Comparison of ENCODE assay signal across 9 mouse cellular contexts in genomic region chr5:53196387-53197088, GRCm38 (mm10). TPM values are rescaled to one million over a fixed set of nuclear protein-coding genes. Genes with fewer than 3 reads are reported as not detected.
DNase-seq lines count a peak whose midpoint lies in the region; ATAC-seq and TF ChIP-seq lines count a peak whose summit lies in the region.
"Had no signal": no experiment of that assay in that cellular context is flagged by ENCODE, and none has a peak within 500 bp of the region (broad histone marks: within the 10 kb centered on the region; RNA-seq: fewer than 3 reads in every experiment).

No protein-coding gene starts in this region.

- WGBS in lung, adult 2 months = 51% methylated on average over 10 of the region's 10 CpGs
- 53% methylated on average over 10 of the region's 10 CpGs for WGBS in lung, postnatal 0 days
- WGBS in cerebellum, adult 2 months = 12% methylated on average over 10 of the region's 10 CpGs
- WGBS in kidney, adult 2 months = 32% methylated on average over 10 of the region's 10 CpGs
- 47% methylated on average over 10 of the region's 10 CpGs for WGBS in stomach, embryonic 16.5 days

- no peaks in the 10 kb centered on the region for H3K36me3 ChIP-seq in lung, postnatal 0 days (ENCODE audit: insufficient read depth, low read length)
- H3K36me3 ChIP-seq in kidney, adult 2 months (ENCODE audit: control insufficient read depth, insufficient read depth, low read length) = no peaks in the 10 kb centered on the region
- no peaks in the 10 kb centered on the region for H3K36me3 ChIP-seq in stomach, embryonic 16.5 days (ENCODE audit: control insufficient read depth, insufficient read depth, low read length)
- H3K36me3 ChIP-seq: hindbrain, embryonic 13.5 days had no signal

- no peak overlapping the region for H3K4me2 ChIP-seq in lung, postnatal 0 days (replicated peaks; ENCODE audit: low read depth, low read length)
- no peak overlapping the region for H3K4me2 ChIP-seq in stomach, embryonic 16.5 days (ENCODE audit: low read depth, low read length)
- H3K4me2 ChIP-seq: hindbrain, embryonic 13.5 days had no signal

- no peak for TF ChIP-seq POLR2A in lung, adult 2 months (IDR thresholded peaks at IDR 0.05; ENCODE audit: borderline replicate concordance, extremely low read depth, low read depth, low read length)
- TF ChIP-seq POLR2A in cerebellum, adult 2 months (IDR thresholded peaks at IDR 0.05; ENCODE audit: borderline replicate concordance, insufficient read depth, low read length) = no peak
- TF ChIP-seq POLR2A in kidney, adult 2 months (IDR thresholded peaks at IDR 0.05; ENCODE audit: low read depth, low read length) = no peak

- 0 out of 2 replicates have a peak, but pooled peaks have one; percentile 11 for TF ChIP-seq CTCF in lung, adult 2 months (IDR thresholded peaks at IDR 0.05; ENCODE audit: insufficient read depth, low read length)
- TF ChIP-seq CTCF in lung, postnatal 0 days (IDR thresholded peaks at IDR 0.05) = no peak
- no peak; the same call in 1 of the 2 replicates for TF ChIP-seq CTCF in cerebellum, adult 2 months (IDR thresholded peaks at IDR 0.05; ENCODE audit: borderline replicate concordance, insufficient read depth, low read depth, low read length)
- peak; percentile 54 for TF ChIP-seq CTCF in kidney, adult 2 months (conservative IDR thresholded peaks at IDR 0.05; ENCODE audit: insufficient read depth, insufficient read length, low read depth, low read length)

- no peak overlapping the region for H3K27ac ChIP-seq in lung, postnatal 0 days (ENCODE audit: low read length)
- peak overlapping the region; percentile 49 for H3K27ac ChIP-seq in cerebellum, adult 2 months (ENCODE audit: insufficient read depth, low read length)
- peak overlapping the region; percentile 84 for H3K27ac ChIP-seq in kidney, adult 2 months (ENCODE audit: insufficient read depth, low read depth, low read length)
- no peak overlapping the region; the same call in 1 of the 2 replicates for H3K27ac ChIP-seq in stomach, embryonic 16.5 days (ENCODE audit: low read length)
- H3K27ac ChIP-seq: hindbrain, embryonic 13.5 days had no signal

- no peaks in the 10 kb centered on the region for H3K4me1 ChIP-seq in lung, adult 2 months (ENCODE audit: control insufficient read depth, insufficient read depth, low read length)
- no peaks in the 10 kb centered on the region for H3K4me1 ChIP-seq in lung, postnatal 0 days (ENCODE audit: insufficient read depth, low read depth, low read length)
- H3K4me1 ChIP-seq in cerebellum, adult 2 months (ENCODE audit: control insufficient read depth, insufficient read depth, low read length) = peaks cover 52% of the 10 kb centered on the region
- H3K4me1 ChIP-seq in kidney, adult 2 months (ENCODE audit: control insufficient read depth, insufficient read depth, low read length) = peaks cover 14% of the 10 kb centered on the region; the same call in 1 of the 2 replicates
- no peaks in the 10 kb centered on the region for H3K4me1 ChIP-seq in stomach, embryonic 16.5 days (ENCODE audit: control insufficient read depth, insufficient read depth, low read length)
- H3K4me1 ChIP-seq: hindbrain, embryonic 13.5 days had no signal

- no peak for DNase-seq in lung, adult 2 months
- DNase-seq in lung, postnatal 0 days (ENCODE audit: low spot score) = no peak
- peak; percentile 67 to 83 for DNase-seq in cerebellum, adult 2 months
- DNase-seq in kidney, adult 2 months = peak; percentile 95
- DNase-seq in ovary, postnatal 14 days (ENCODE audit: low spot score) = no peak
- no peak for DNase-seq in right cerebral cortex, adult 2 months (ENCODE audit: low spot score in 2 of 2)
- DNase-seq: thymus, postnatal 4 days had no signal

- H3K9me3 ChIP-seq in lung, postnatal 0 days (ENCODE audit: low read length) = no peaks in the 10 kb centered on the region
- no peaks in the 10 kb centered on the region for H3K9me3 ChIP-seq in stomach, embryonic 16.5 days (replicated peaks; ENCODE audit: control insufficient read depth, low read length)
- H3K9me3 ChIP-seq: hindbrain, embryonic 13.5 days had no signal

- H3K27me3 ChIP-seq in lung, postnatal 0 days (replicated peaks; ENCODE audit: insufficient read depth, low read length) = no peaks in the 10 kb centered on the region
- H3K27me3 ChIP-seq in cerebellum, adult 2 months (ENCODE audit: control insufficient read depth, insufficient read depth, low read length) = no peaks in the 10 kb centered on the region
- no peaks in the 10 kb centered on the region for H3K27me3 ChIP-seq in kidney, adult 2 months (replicated peaks; ENCODE audit: control insufficient read depth, insufficient read depth, low read length)
- H3K27me3 ChIP-seq in stomach, embryonic 16.5 days (ENCODE audit: control insufficient read depth, insufficient read depth, low read length) = no peaks in the 10 kb centered on the region
- H3K27me3 ChIP-seq: hindbrain, embryonic 13.5 days had no signal

- no peak overlapping the region for H3K4me3 ChIP-seq in lung, adult 2 months (replicated peaks; ENCODE audit: extremely low read depth, low read depth, low read length)
- H3K4me3 ChIP-seq in lung, postnatal 0 days (ENCODE audit: low read depth, low read length) = no peak overlapping the region
- H3K4me3 ChIP-seq in cerebellum, adult 2 months (replicated peaks; ENCODE audit: insufficient read depth, low read depth, low read length) = no peak overlapping the region
- H3K4me3 ChIP-seq in kidney, adult 2 months (ENCODE audit: insufficient read depth, low read depth, low read length) = peak overlapping the region; percentile 8; the same call in 1 of the 2 replicates
- H3K4me3 ChIP-seq in stomach, embryonic 16.5 days (replicated peaks; ENCODE audit: low read length) = no peak overlapping the region
- H3K4me3 ChIP-seq: hindbrain, embryonic 13.5 days had no signal

- TF ChIP-seq EP300 in lung, postnatal 0 days (IDR thresholded peaks at IDR 0.05) = no peak

- H3K9ac ChIP-seq in lung, postnatal 0 days (replicated peaks; ENCODE audit: low read depth) = no peak overlapping the region
- no peak overlapping the region for H3K9ac ChIP-seq in stomach, embryonic 16.5 days (ENCODE audit: low read length)
- H3K9ac ChIP-seq: hindbrain, embryonic 13.5 days had no signal

- no peak for ATAC-seq in lung, postnatal 0 days
- peak; percentile 86 for ATAC-seq in stomach, embryonic 16.5 days (ENCODE audit: insufficient read depth, low FRiP score)

RNA-seq across cellular contexts. Expression of gene Sel1l3, which starts 17.2 kb away (rescaled TPM):
- 2.1 and 2.4 TPM in 2 replicates for polyA plus RNA-seq in lung, adult 2 months (2012; rRNA removed)
- polyA plus RNA-seq in lung, postnatal 0 days (2015; fragmentation: Nextera tagmentation; extraction: Ambion mirVana) = 1.7 and 2.0 TPM in 2 replicates
- 70.8 and 85.1 TPM in 2 replicates for polyA plus RNA-seq in cerebellum, adult 2 months (2012; rRNA removed)
- 28.6 and 31.5 TPM in 2 replicates for polyA plus RNA-seq in kidney, adult 2 months (2012; rRNA removed)
- 8.5 and 9.2 TPM in 2 replicates for polyA plus RNA-seq in stomach, embryonic 16.5 days (2015; fragmentation: Nextera tagmentation; extraction: Ambion mirVana)

Comparison
In these comparisons a context has a peak if more than half of its experiments do, and no peak if none do; other contexts are left out.
1. CTCF ChIP-seq: peak in lung, adult 2 months (single experiment) and kidney, adult 2 months (single experiment); none in lung, postnatal 0 days (single experiment) and cerebellum, adult 2 months (single experiment).
2. DNase-seq: peak in cerebellum, adult 2 months (2 of 2) and kidney, adult 2 months (single experiment); none in lung, adult 2 months (single experiment), lung, postnatal 0 days (single experiment), ovary, postnatal 14 days (single experiment) and right cerebral cortex, adult 2 months (0 of 2).
3. H3K27ac ChIP-seq: peak in cerebellum, adult 2 months (single experiment) and kidney, adult 2 months (single experiment); none in lung, postnatal 0 days (single experiment) and stomach, embryonic 16.5 days (single experiment).